Mouse (Mus musculus) bone marrow macrophage, adult 2 months (primary cell): ENCODE data around the gene Mrpl35.

Experiments used
- CTCF ChIP-seq: IDR thresholded peaks from 2 replicates; pipeline ENCODE4 v1.5.1; 2012; ENCODE audit warnings: low read depth, mild to moderate bottlenecking, low read length, moderate library complexity
- POLR2A ChIP-seq: IDR thresholded peaks from 2 replicates; pipeline ENCODE4 v1.6.1; 2012; ENCODE audit warnings: mild to moderate bottlenecking, low read depth, low read length, borderline replicate concordance

DNA sequence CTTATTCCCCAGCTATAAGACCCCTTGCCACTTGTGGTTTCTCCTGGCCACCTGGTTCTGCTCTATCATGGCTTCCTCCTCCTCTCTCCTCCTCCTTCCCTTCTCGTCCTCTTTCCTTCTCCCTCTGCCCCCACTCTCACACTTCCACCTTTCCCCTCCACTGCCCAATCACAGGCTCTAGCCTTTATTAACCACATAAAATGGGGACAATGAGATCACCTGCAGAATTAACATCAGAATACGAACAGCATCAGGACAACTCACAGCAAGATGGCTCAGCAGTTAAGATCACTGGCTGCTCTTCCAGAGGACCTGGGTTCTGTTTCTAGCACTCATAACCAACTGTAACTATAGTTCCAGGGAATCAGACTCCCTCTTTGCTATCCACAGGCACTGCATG is 46.9 kb downstream of the Mrpl35 start:
- TF ChIP-seq POLR2A (no peak), CTCF (no peak)
